Mouse (Mus musculus): ENCODE results near the gene Gm4756.

GRCm38 (mm10) chr12:72628751-72629150 lies 20.7 kb downstream of the Gm4756 start:
- TF ChIP-seq KAT2A (IDR thresholded peaks at IDR 0.05; ENCODE audit: insufficient replicate concordance, low read length) (no peak), JUND (conservative IDR thresholded peaks at IDR 0.05; ENCODE audit: low read depth, low read length) (no peak), POLR2A (IDR thresholded peaks at IDR 0.05; ENCODE audit: low read depth, low read length) (no peak), USF1 (IDR thresholded peaks at IDR 0.05; ENCODE audit: low read depth, low read length) (no peak), USF2 (conservative IDR thresholded peaks at IDR 0.05; ENCODE audit: low read depth, low read length) (no peak), IRF4 (IDR thresholded peaks at IDR 0.05; ENCODE audit: low read depth, low read length) (no peak), POLR2AphosphoS2 (IDR thresholded peaks at IDR 0.05; ENCODE audit: low read depth, low read length) (no peak), CTCF (conservative IDR thresholded peaks at IDR 0.05 in 1 of 2, IDR thresholded peaks at IDR 0.05 in 1 of 2; ENCODE audit: low read depth in 2 of 2, low read length in 2 of 2) (no peak), ZKSCAN1 (IDR thresholded peaks at IDR 0.05; ENCODE audit: borderline replicate concordance, low read depth, low read length) (no peak), ZNF384 (IDR thresholded peaks at IDR 0.05; ENCODE audit: low read depth, low read length) (no peak), PAX5 (IDR thresholded peaks at IDR 0.05; ENCODE audit: low read length) (no peak)
